Mouse (Mus musculus) v-Abl transformed pro-B cells (cell line): ENCODE measurements around the gene Myl3.

Experiments used
- in situ Hi-C, 2 experiments: fragments of 400-800 bp; cut with MboI; formaldehyde crosslinking; loops; one replicate each; pipeline ENCODE4 v1.15.1; 2025; ENCODE audit not compliant: unreplicated experiment in 2 of 2

The Myl3 gene

GRCm38 (mm10) chr9:110753773-110754172, 12.1 kb downstream of the Myl3 start:
- in situ Hi-C loops: loop anchor here in 1 of 2 experiments (10.0 kb wide), 1 partner anchor 339 kb away; the partner anchor contains the start of gene Ngp

DNA sequence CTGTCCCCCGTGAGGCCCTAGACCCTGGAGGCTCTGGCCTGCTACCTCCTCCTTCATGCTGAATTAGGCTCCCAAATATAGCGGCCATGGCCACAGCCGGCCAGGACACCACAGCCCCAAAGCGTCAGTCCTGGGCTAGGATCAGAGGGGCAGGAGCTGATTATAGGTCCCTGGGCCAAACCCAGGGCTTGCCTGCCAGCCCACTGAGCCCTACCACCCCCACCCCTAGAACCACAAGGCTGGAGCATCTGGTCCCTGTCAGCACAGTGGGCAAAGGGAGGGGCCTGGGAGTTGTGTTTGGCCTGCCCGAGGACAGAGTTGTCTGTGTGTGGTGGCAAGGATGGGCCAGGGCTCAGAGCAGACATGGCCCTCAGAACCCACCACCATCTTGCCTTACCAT, 16.2 kb downstream of the Myl3 start:
- in situ Hi-C loops: loop anchor here in 1 of 2 experiments (10.0 kb wide), 1 partner anchor 343 kb away; the partner anchor contains the start of gene Ngp

DNA sequence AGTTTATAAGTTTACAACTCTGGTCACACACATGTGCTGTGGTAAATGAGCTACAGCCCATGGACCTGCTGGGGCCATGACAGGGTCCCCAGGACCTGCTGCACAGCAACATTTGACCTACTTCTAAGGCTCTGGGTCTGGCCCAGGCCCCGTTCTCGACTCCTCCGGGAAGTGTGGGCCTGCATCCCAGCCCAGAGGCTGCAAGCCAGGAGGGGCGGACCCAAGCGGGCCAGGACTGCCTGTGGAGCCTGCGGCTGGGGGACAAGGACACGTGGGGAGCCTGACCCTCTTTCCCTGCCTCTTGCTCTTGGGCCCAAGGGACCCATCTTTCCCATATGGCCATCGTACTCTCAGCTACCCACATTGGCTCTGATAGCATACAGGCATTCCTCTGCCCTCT, 16.9 kb downstream of the Myl3 start:
- in situ Hi-C loops: loop anchor here in 1 of 2 experiments (10.0 kb wide), 1 partner anchor 344 kb away; the partner anchor contains the start of gene Ngp

DNA sequence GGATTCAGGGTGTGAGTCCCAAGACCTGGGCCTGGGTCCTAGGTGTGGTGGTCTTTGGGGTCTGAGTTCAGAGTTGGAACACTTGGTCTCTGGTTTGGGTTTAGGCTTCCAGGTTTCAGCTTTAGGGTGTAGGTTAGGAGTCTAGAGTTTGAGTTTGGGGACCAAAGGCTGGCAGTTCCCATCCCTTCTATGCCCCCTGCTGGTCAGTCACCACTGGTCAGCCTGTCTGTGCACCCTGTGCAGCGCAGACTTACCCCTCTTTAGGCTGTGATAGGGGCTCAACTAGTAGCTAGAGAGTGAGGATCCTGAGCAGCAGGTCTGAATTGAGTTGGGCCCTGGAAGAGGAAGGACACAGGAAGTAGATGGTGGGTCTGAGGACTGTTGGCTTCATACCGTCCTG, 17.6 kb downstream of the Myl3 start:
- in situ Hi-C loops: loop anchor here in 1 of 2 experiments (10.0 kb wide), 1 partner anchor 344 kb away; the partner anchor contains the start of gene Ngp

DNA sequence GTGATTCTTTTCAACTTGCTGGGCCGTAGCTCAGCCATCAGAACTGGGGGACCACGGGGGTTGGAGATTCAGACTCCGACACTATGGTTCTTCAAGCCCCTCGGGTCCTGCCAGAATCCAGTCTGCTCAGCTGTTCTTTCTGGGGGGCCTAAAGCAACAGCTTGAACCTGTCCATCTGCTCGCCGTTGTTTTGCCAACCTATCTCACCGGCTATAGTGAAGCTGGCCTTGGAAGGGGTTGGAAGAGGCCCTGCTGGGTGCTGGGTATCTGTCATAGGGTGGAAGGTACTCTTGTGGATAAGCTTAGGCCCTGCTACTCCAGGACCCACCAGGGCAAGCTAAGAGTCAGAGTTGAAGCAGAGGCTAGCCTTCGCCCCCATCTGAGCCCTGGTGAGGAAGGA, 19.2 kb downstream of the Myl3 start:
- in situ Hi-C loops: no loop called here

DNA sequence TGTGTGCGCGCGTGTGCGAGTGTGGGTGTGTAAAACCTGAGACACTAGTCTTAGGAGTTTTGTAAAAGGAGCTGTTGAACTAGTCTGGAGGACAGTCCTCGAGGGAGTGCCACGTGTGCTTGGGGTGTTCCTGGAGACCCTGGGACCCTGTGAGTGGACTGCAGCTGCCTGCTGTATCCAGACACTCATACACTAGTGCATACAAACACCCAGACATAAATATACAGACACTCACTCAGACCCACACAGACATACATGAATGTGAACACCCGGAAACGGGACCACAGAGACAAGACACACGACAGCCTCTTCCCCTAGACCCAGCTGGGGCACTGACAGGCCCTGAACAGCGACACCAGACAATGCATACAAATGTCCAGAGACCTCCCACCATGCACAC, 21.1 kb downstream of the Myl3 start:
- in situ Hi-C loops: no loop called here

DNA sequence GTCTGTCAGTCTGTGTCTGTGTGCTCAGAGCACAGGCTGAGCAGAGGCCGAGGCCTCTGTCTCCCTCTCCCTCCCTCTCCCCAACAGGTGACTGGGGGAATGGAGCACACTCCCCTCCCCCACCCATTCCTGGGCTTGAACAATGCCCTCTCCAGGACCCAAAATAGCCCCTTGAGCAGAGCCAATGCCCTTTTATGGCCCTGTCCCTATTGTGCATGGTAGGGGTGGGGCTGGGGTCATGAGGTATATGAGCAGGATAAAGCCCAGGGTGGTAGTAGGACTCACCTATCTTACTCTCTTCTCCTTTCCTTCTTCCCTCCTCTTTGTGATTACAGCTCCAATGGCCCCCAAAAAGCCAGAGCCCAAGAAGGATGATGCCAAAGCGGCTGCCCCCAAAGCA, 21.7 kb downstream of the Myl3 start:
- in situ Hi-C loops: no loop called here

GRCm38 (mm10) chr9:110772336-110772735, 30.7 kb downstream of the Myl3 start:
- in situ Hi-C loops: loop anchor here in 1 of 2 experiments (10.0 kb wide), 1 partner anchor 138 kb away; no protein-coding TSS in a partner anchor

DNA sequence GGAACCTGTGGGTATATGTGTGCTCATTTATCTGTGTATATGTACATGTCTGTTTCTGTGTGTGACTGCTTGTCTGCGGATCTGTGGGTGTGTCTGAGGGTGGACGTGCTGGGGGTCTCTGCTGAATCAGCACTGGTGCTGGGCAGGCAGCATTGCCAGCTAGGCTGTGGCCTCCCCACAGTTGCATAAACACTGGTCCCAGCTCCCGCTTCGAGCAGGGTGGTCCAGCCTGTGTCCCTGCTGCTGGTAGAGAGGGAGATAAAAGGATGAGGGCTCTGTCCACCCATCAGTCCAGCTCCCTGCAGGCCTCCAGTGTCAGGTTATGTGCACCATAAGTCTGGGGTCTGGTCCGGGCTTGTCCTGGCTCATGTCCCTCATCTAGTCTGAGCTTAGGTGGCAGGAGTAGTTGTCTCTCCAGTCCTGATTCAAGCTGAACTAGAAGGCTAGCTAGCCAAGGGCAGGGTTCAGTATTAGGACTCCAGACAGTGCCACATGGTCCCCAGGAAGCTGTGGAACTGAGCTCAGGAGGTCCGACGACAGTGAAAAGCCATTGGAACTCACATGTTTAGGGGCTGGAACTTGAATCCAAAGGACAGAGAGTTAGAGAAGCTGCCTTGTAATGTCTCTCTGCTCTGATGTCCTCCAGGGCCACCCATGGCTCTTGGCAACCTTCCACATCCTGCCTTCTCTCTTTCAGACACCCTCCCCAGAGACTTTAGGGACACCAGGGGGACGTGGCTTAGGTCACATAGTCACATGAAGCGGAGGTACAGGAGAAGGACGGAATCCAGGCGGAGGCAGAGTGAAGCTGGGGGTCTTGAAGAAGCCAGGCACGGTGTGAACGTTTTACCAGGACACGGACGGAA, 33.0 kb downstream of the Myl3 start:
- in situ Hi-C loops: loop anchor here in 1 of 2 experiments (5.0 to 10.0 kb wide), 2 partner anchors 62 to 140 kb away; no protein-coding TSS in a partner anchor

GRCm38 (mm10) chr9:110775269-110776022, 33.8 kb downstream of the Myl3 start:
- in situ Hi-C loops: loop anchor here in 1 of 2 experiments (5.0 to 10.0 kb wide), 2 partner anchors 63 to 141 kb away; no protein-coding TSS in a partner anchor

DNA sequence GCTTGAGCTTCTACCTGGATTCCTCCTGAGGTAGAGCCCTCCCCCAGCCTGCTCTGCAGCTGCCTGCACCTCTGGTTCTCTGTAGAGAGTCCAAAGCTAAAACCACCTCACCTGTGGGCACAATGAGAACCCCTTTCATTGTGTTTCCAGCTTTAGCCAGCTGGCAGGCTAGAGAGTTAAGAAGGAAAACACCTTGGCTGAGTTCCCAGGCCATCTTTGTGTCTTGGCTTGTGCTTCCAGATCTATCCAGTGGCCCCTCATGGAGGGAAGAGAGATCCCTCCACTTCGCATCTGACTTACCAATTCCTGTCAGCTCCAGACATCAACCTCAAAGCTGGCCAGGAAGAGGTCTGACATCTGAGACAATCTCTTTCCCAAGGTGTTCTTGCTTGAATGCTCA, 36.4 kb downstream of the Myl3 start:
- in situ Hi-C loops: loop anchor here in 1 of 2 experiments (5.0 to 10.0 kb wide), 2 partner anchors 66 to 143 kb away; no protein-coding TSS in a partner anchor

- in situ Hi-C loops: loop anchor here in 1 of 2 experiments (5.0 to 10.0 kb wide), 2 partner anchors 66 to 144 kb away; no protein-coding TSS in a partner anchor
Observed at GRCm38 (mm10) chr9:110778559-110778958, 36.9 kb downstream of the Myl3 start.

DNA sequence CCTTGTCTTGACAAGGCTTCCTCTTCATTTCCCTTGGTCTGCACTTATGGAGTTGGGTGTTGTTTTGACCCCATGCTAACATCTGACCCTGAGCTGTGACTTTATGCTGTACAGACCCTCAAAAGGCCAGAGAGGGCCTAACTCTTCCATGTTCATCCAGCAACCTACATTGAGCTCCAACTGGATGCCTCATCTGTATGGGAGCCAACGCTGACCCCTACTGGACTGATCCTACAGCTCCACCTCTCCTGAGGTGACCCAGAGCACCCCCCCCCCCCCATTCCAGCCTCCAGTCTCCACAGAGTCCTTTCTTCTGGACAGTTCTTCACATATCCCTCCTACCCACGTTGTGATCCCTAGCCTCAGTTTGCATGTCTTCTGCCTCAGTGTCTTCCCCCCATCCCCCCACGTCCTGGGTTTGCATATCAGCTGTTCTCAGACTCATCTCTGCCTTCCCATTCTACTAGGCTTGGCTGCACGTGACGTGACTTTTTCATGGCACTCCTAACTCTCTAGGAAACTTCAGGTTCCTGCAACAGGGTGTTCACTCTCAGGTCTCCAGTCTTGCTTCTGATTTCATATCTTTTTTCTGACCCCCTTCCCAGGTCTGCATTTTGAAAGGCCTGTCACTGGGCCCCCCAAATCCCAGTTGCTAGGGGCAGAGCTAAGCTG, 37.7 kb downstream of the Myl3 start:
- in situ Hi-C loops: loop anchor here in 1 of 2 experiments (5.0 to 10.0 kb wide), 2 partner anchors 67 to 145 kb away; no protein-coding TSS in a partner anchor

- in situ Hi-C loops: loop anchor here (5.0 kb wide), 1 partner anchor 369 kb away; no protein-coding TSS in a partner anchor
Observed at GRCm38 (mm10) chr9:110781256-110781721, 39.6 kb downstream of the Myl3 start.

GRCm38 (mm10) chr9:110781731-110782130, 40.1 kb downstream of the Myl3 start:
- in situ Hi-C loops: loop anchor here (5.0 kb wide), 1 partner anchor 369 kb away; no protein-coding TSS in a partner anchor

DNA sequence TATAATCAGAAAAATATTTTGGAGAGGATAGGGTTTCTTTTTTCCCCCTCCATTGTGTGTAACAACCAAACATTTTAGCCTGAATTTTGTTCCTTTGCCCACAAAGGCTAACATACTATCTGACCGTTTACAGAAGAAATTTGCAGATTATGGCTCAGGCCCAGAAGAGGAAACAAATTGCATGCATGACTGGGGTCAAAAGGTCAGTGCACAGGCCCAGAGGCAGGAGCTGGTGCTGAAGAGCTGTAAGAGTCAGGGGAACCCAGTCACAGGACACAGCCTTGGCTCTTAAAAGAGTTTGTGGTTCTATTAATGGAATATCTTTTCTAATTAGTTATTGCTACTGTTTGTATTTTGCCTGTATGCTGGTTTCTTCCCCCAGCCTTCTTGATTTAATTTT, 42.0 kb downstream of the Myl3 start:
- in situ Hi-C loops: loop anchor here (5.0 kb wide), 1 partner anchor 371 kb away; no protein-coding TSS in a partner anchor

- in situ Hi-C loops: no loop called here
Observed at GRCm38 (mm10) chr9:110788169-110788568, 46.5 kb downstream of the Myl3 start.

- in situ Hi-C loops: no loop called here
Observed at GRCm38 (mm10) chr9:110790462-110790861, 48.8 kb downstream of the Myl3 start.

DNA sequence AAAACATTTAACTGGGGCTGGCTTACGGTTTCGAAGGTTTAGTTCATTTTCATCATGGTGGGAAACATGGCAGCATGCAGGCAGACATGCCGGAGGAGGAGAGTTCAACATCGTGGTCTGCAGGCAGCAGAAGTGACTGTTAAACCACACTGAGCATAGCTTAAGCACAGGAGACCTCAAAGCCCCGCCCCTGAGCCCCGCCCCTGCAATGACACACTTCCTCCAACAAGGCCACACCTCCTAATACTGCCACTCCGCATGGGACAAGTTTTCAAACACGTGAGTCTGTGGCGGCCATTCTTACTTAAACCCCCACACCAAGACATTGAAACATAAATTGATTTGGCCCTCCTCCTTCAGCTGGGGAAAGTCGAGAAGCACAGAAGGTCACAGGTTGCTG, 55.4 kb downstream of the Myl3 start:
- in situ Hi-C loops: no loop called here

DNA sequence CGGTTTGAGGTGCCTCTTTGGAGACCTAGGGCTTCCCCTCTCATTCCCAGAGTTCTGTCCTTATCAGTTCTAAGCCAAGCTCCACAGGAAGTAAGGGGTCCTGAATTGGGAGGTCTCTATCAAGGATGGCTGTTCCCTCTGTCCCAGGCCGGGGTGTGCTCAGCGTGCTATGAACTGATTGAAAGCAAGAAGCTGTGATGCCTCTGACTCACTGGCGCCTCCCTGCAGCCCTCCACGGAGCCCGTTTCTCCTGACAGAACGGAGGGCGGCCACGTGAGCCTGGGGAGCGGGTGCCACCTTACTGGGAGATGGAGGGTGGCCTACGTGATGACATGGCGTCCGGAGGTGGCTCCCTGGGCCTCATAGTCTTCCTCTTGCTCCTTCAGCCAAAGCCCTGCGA, 56.2 kb downstream of the Myl3 start, which contains the start of gene Prss42:
TSS of gene Prss42 (plus strand) at position 301 of the 400 bp plus-strand sequence.
- in situ Hi-C loops: no loop called here
